Mouse (Mus musculus) activated CD4-positive, CD25-positive, alpha-beta regulatory T cell, adult 9 weeks (primary cell): ENCODE results near the gene Pex26. TPM values are rescaled to one million over a fixed set of nuclear protein-coding genes. Genes with fewer than 3 reads are reported as not detected.

Experiments
- polyA plus RNA-seq: library from polyadenylated mRNA; unstranded; fragments of 100-300 nt; shearing (Covaris generic); gene quantifications from one replicate; pipeline ENCODE4 v1.2.1, GENCODE M21; 2017

Gene Pex26
- polyA plus RNA-seq, result 11.7 TPM

DNA sequence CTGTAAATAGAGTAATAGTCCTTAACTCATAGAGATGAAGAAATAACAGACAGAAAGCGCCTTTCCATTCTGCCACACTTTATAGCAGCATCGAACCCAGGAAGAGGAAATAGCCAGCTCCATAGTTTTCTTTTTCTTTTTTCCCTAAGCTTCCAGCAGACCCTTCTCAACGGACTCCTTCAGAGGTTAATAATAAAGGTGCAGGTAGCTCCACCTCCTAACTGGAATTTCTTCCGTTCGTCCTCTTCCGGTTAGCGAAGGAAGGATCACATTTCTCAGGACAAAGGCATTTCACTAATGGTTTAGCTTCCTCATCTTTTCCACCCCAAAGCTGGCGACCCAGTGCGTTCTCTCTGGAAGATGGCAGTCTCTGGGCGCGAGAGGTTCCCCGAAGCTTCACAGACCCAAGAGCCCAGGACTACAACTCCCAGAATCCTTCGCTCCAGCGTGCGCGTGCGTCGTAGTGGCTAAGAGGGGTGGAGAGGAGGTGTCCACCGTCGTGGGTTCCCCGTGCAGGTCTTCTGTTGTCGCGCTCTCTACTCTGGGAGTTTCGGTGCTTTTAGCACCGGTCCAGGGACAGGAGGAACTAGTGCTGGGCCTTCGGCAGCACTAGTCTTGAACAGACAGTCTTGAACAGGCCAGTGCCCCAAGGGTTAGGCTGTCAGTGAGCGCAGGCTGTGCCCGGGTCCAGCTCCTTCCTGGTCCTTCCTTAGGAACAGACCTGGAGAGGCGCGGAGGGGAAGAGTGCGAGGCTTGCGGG, at the start of gene Pex26:
Gene Pex26 (plus strand): TSS at position 254 of the 760 bp plus-strand sequence.

DNA sequence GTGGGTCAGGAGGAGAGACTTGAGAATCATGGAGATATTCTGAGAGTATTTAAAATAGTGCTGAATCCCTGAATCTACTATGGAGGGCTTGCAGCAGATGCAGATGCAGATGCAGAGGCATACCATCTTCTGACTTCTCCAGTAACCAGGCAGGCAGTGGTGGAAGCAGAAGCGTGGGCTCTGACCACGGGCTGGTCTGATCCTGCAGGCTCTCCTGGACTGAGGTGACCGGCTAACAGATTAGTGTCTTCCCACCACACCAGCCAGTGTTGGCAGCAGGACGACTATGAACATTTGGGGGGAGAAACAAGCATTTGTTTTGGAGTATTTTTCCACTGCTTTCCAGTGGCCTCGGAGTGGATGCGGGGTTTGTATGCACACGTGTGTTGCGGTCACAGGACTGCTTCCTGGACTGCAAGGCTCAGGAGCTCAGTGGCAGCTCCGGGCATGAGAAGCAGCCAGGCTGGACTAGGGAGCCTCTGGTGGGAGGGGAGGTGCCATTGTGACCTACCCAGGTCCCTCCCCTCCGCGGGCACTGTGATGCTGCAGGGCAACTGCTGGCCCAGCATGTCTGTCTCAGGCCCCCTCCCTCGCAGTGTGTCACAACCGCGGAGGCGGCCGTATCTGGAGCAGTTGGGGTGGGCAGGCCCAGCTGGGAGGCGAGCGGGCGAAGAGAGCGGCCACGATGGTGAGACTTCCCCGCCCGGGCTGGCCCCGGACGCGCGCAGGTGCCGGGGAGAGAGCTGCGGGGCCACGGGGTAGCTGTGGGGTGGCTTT, 26.9 kb downstream of the Pex26 start, which contains the start of gene Tuba8:
Gene Tuba8 (plus strand): TSS at position 548 of the 777 bp plus-strand sequence.

DNA sequence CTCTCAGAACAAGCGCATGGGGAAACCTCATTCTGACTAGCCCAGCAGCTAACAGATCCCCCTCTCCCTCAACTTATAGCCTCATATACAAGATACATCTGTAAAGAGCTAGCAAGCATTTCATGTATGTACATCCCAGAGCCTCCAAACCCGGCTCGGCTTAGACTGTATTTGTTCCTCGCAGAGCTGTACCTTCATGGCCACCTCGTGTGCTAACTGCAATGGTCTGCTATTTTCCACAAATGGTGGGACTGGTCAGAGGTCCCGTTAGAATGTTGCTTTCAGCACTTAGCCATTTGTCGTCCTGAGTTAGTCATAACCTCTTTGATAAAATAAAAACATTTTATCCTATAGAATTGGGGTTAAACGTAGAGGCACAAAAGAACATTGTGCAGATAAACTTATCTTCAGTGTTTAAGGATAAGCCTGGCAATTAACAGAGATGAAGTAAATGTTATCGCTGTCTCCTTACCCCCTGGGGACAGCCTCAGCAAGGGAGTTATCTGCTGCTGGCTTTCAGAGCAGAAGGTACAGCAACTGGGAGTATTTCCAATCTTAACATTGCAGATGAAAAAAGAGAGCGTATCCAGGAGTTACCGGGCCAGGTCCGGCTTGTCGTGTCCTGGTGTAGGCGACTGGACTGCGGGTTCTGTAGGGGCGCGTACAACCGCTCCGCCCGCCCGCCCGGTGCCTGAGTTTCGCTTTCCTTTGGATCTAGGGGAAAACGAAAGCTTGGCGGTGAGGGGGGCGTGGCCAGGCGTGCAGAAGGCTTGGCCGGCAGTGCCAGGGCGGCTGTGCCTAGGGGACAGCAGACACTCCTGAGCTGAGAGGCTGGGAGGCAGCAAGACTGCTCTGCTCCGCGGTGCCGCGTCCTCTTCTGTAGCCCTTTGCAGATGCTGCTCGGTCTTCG, 61.9 kb downstream of the Pex26 start, which contains the start of gene Usp18:
Gene Usp18 (plus strand): TSS at position 780 of the 910 bp plus-strand sequence.

Other genes with a start within 250 kb of the Pex26 start
- 5.5 TPM for gene Mical3, start 52.7 kb upstream of the Pex26 start, polyA plus RNA-seq
- gene Tuba8, start 27.0 kb downstream of the Pex26 start, polyA plus RNA-seq, result 0.55 TPM
- gene Usp18, start 62.2 kb downstream of the Pex26 start, polyA plus RNA-seq, result 167 TPM
- gene Slc6a13, start 116.6 kb downstream of the Pex26 start, polyA plus RNA-seq, result 0.49 TPM
- gene Slc6a12, start 159.4 kb downstream of the Pex26 start, polyA plus RNA-seq, result not detected